Mouse (Mus musculus): ENCODE measurements around the gene Zfp984.

- TF ChIP-seq GATA1 (IDR thresholded peaks at IDR 0.05; ENCODE audit: borderline replicate concordance, low read length) (no peak), FLI1 (IDR thresholded peaks at IDR 0.05; ENCODE audit: low read length) (no peak)
These were observed 38.3 kb upstream of the Zfp984 start, which contains the start of gene Zfp933 for GRCm38 (mm10) chr4:147847614-147848583.

All from megakaryocyte, embryonic 14.5 days (primary cell).